Mouse (Mus musculus) mature B cell (primary cell): ENCODE data around the gene Gm648.
"Not testable (repeated sequence)": the region's sequence is repeated elsewhere in the genome, so short reads cannot be mapped to it uniquely, and the experiment has no call there.

Experiments used
- in situ Hi-C: fragments of 300-500 bp; cut with MboI; formaldehyde crosslinking; loops from 2 replicates; pipeline ENCODE4 v1.14.3; 2019

Gene Gm648

GRCm38 (mm10) chrX:56549506-56549905 lies at the start of gene Gm648:
Gene Gm648, minus strand, starts transcription at chrX:56549606.
- in situ Hi-C loops = no loop called here

DNA sequence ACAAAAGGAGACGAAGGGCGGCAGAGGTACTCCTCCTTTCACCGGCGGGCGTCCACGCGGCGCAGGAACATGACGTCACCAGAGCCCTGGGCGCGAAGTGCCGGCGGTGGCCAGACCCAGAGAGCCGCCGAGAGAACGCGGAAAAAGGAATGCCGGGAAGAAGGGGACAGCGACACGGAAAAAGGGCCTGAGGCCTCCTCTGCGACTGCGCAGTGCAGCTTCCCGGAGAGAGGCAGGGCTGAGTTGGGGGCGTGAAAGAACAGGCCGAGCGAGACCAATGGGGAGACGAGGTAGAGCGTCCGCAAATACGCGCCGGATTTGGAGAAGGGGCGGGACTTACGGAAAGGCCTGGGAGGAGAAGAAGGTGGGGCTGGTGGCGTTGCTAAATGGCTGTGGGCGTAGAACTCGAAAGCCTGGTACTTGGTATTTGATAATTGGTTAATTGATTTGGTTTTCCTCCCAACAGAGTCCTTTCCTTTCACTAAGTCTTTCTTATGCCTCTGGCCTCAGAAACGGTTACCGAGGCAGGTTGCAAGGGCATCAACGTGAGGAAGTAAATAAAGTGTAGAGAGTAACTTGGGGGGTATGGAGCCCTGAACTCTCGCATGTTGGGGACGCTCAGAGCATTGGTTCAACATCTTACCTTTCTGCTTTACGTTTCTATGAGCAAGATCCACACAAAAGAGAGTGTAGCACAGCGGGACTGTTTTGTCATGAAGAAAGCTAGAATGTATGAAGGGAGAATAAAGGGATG lies 48.7 kb upstream of the Gm648 start, which contains the start of gene Mmgt1:
Mmgt1 (minus strand) TSS at position 183 of the 754 bp plus-strand sequence.
- in situ Hi-C loops = no loop called here

- in situ Hi-C loops = no loop called here
Observed at GRCm38 (mm10) chrX:56597219-56597886, 47.9 kb upstream of the Gm648 start.

DNA sequence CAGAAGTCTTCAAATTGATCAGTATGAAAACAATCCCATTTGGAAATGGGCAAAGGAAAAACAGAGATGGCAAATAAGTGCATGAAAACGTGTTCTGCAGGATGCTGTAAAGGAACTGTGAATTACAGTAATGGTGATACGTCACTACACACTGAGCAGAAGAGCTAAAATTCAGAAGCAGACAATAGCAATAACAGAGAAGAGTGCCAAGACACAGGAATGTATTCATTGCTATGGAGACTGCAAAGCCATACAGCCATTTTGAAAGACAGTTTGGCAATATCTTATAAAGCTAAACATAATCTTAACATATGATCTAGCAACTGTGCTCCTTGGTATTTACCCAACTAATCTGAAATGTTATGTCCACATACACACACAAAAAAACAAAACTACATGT lies 28.8 kb upstream of the Gm648 start:
- in situ Hi-C loops = no loop called here

GRCm38 (mm10) chrX:56572465-56572864 lies 23.1 kb upstream of the Gm648 start:
- in situ Hi-C loops = no loop called here

DNA sequence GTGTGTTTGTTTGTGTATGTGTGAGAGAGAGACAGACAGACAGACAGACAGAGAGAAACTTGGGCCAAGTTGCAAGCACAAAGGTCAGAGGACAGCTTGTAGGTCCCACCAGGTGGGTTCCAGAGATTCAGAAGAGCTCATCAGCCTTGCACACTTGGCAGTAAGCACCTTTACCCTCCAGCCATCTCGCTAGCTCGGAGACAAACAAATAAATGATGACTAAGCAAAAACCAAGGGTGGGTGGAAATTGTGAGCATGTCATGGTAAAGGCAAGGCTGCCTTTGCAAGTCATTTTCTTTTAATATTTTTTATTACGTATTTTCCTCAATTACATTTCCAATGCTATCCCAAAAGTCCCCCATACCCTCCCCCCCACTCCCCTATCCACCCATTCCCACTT lies 4.2 kb upstream of the Gm648 start:
- in situ Hi-C loops = no loop called here

DNA sequence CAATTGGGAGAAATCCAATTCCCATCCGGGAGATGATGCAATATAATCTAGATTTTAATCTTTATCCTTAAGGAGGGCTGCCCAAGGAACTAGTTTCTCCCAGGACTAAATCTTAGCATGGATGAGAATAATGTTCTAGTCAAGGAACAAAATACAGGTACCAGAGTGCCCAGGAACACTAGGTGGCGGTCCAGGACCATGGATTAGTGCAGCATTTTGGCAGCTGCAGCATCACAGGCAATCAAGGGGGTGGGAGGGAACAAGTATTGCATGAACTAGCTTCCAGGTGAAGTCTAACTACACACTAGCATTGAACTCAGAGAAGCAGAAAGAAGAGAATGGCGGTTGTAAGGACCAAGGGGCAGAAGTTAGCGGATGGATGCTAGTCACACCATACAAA lies 12.2 kb downstream of the Gm648 start:
- in situ Hi-C loops = no loop called here

- in situ Hi-C loops = no loop called here
Observed at GRCm38 (mm10) chrX:56531266-56531665, 18.1 kb downstream of the Gm648 start.

GRCm38 (mm10) chrX:56524442-56524841 lies 25.0 kb downstream of the Gm648 start, which contains the start of gene Gm10477:
Gene Gm10477, plus strand, starts transcription at chrX:56524742.
- in situ Hi-C loops = not testable (repeated sequence)

- in situ Hi-C loops = no loop called here
Observed at GRCm38 (mm10) chrX:56497241-56497640, 52.2 kb downstream of the Gm648 start.
